Mouse (Mus musculus): ENCODE results near the gene Tsc22d4.
"Not testable (repeated sequence)": the region's sequence is repeated elsewhere in the genome, so short reads cannot be mapped to it uniquely, and the experiment has no call there.

Tsc22d4 gene

DNA sequence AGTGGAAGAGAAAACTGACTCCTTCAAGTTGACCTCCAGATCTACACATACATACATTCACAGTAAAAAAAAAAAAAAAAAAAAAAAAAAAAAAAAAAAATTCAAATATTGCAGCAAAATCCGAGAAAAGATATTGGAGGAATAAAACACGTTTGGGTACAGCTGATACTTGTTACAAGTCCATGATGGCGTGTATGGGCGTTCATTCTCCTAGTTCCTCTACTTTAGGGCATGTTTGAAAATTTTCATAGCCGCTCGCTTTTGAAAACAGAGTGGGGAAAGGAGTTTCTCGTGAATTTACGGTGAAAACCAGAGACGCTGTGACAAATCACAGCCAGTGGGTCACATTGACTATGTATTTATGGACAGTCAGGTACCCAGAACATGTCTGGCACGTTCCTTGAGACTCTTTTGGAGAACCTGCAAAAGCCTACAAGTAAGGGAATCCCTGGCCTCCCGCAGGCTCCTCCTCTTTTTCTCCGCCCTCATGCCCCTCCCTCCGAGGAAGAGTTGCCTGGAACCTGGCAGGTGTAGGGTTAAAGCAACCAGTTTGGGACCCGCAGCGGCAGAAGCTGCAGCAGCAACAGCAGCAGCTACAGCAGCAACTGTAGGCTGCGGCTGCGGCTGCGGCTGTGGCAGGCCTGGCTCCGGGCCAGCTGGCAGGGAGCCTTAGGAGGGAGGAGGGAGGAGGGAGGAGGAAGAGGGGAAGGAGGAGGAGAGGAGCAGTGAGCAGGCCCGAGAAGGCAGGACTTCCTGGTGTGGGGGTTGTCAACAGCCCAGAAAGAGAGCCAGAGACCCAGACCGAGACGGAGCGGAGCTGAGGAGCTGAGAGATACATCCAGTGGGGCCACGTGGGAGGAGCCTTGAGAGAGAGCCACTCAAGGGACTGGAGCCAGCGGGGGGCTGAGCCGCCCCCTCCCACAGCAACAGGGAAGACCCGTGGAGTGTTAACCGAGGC is at the start of gene Tsc22d4:
Gene Tsc22d4, plus strand, starts transcription at position 517 of the 958 bp plus-strand sequence.
- peak; percentile 74 for DNase-seq (ENCODE audit: low read depth, low spot score)

DNA sequence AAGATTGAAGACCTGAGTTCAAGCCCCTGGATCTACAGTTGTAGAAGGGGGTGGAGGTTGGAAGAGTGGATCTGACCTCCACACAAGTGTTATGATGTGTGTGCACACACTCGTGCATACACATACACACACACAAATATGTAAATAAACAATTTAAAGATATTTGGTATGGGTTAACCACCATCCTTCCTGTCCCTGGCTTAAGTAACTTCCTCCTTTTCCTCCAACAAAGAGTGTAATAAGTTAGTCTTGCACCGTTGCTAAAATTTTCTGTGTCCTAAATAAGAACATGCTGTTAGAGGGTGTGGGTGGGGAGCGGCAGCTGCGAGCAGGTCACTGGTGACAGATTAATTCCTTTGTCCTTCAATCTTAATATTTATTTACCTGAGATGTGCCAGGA is 49.6 kb upstream of the Tsc22d4 start:
- no peak for DNase-seq (ENCODE audit: low read depth, low spot score)

DNA sequence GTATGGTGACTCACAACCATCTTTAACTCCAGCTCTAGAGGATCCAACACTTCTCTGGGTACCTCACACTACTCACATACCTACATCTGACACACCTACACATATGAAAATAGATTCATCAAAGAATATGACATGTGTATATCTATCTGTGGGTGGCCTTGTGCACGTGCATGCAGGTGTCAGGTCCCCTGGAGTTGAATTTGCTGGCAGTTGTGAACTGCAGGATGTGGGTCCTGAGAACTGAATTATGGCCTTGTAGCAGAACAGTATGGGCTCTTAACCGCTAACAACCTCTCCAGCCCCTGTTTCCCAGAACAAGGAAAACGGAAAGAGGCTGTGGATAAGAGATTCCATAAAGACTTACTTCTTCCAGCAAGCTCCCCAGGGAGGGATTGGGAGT is 46.5 kb upstream of the Tsc22d4 start:
- no peak for DNase-seq (ENCODE audit: low read depth, low spot score)

DNA sequence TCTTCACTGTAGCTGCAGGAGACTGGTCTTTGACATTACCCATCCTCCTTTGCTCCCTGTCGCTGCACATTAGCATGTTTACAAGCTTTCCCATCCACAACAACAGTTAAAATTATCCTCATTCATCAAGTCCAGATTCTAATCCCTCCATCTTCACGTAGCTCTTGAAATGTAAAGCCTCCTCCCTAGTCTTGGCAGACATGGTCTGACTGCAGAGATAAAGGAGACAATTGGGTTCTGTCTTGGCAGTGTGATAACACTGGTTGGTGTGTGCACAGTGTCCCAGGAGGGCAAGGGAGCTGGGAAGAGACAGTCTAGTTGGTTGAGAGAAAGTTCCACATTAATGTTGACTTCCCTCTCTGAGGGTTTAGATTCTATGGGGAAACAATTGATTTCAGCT is 45.7 kb upstream of the Tsc22d4 start:
- no peak for DNase-seq (ENCODE audit: low read depth, low spot score)

DNA sequence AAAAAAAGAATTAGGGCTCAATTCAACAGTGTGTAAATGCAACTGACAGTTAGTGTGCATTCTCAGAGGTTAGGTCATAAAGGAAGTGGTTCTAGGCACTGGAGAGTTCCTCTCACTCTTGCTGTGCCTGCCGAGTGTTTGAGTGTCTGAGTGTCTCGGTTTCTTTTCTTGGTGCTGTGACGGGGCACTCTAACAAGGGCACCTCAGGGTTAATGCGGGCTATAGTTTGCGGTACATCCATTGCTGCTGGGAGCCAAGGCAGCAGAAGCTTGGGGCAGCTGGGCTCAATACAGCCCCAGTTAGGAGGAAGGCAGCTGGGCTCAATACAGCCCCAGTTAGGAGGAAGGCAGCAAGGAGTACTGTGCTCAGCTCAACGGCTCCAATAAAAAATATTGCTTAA is 40.3 kb upstream of the Tsc22d4 start:
- no peak for DNase-seq (ENCODE audit: low read depth, low spot score)

DNA sequence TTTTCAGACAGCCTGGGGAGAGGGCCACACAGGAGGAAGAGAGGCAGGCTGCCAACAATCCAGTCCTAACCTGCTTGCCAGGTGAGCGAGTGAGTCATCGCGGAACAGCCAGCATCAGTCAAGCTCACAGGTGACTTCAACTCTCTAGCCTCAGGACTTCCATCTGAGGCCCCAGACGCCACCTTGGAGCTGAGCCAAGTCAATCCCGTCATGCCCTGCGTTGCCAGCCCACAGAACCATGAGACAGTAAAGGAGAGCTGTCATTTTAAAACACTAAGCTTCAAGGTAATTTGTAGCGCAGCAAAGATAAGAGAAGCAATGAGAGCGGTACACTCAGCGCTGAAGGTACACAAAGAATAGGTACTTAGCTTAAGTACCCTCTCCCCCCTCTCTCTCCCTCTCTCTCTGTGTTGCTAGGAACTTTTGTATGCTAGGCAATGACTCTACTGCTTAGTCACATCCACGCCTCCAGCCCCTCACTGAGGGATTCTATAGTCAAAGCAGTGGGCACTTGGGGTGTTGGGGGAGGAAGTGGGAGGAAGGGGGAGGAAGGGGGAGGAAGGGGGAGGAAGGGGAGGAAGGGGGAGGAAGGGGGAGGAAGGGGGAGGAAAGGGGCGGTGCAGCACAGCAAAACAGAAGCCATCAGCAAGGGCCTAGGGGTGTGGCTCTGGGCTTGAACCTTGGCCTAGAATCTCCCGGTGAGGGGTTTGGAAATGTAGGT is 38.5 kb upstream of the Tsc22d4 start:
- DNase-seq (ENCODE audit: low read depth, low spot score): no peak

DNA sequence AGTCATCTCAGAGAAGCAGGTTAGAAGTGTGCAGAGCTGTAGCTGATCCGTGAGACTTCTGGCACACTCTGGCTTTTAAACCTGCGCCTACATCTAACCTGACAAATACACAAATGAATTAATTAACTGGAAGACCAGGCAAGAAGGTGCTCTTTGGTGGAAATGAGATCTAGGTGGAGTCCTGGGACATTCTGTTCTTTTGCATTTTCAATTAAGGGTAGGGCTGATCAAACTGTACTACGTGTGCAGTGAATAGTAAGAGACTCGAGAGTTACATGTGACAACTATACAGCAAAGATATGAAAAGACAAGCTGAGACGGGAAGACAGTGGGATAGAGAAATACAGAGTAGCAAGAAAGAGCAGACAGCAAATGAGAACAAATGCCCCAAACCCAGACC is 32.1 kb upstream of the Tsc22d4 start:
- no peak for DNase-seq (ENCODE audit: low read depth, low spot score)

DNA sequence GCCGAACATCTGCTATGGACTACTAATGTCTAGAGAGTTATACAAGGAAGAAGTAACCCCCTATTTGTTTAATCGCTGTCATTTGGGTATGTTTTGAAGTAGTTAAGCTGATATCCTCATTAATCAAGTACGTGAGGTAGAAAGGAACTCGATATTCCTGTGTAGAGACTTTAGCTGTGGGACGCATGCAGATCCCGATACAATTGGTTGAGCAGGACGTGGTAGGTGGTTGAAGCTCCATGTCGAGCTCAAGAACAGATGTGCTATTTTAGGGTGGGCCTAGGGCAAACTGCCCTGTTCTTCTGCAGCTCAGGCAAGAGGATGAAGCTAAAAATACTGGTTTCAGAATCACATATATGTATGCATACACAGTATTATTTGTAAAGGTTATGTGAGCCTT is 29.8 kb upstream of the Tsc22d4 start:
- no peak for DNase-seq (ENCODE audit: low read depth, low spot score)

DNA sequence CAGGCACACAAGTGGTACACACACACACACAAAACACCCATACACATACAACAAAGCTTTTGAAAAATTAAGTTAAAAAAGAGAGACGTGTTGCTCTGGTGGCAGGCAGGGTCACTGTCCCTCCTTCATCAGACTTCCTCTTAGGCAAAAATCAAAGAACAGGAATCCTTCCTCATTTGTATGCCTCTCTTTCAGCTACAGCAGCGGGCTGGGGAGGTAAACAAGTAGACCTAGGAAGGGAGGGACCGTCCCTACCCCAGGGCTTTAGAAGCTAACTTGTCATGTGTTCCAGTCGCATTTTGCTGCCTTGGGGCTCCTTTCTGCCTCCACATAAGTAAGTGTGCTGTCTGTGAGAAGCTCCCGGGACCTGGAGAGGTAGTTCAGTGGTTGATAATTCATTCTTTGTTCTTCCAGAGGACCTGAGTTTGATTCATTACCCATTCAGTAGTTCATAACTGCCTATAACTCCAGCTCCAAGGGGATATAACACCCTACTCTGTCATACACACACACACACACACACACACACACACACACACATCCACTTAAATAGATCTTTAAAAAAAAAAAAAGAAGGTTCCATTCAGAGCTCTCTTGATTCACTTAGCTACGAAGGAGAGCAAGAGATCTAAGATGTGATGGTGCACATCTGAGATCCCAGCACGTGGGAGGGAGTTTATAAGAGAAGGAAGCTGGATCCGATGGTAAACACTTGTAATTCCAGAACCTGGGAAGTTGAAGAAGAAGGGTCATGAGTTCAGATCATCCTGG is 27.3 kb upstream of the Tsc22d4 start:
- DNase-seq (ENCODE audit: low read depth, low spot score): no peak

DNA sequence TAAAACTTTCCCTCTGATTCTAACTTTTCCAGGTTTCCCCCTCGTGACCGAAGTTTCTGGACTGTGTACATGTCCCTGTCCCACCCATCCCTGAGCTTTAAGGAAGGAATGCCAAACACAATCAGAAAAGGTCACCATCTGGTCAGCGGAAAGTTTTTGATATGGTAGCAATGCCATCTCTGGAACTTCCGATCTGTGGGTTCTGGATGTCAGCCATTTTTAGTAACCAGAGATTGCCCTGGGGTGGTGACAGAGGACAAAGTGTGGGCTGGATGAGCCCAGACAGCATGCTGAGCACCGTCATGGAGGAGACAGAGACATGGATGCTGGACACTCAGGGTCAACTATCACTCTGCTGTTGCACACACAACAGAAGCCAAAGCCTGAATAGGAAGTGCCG is 26.4 kb upstream of the Tsc22d4 start:
- DNase-seq (ENCODE audit: low read depth, low spot score): no peak

DNA sequence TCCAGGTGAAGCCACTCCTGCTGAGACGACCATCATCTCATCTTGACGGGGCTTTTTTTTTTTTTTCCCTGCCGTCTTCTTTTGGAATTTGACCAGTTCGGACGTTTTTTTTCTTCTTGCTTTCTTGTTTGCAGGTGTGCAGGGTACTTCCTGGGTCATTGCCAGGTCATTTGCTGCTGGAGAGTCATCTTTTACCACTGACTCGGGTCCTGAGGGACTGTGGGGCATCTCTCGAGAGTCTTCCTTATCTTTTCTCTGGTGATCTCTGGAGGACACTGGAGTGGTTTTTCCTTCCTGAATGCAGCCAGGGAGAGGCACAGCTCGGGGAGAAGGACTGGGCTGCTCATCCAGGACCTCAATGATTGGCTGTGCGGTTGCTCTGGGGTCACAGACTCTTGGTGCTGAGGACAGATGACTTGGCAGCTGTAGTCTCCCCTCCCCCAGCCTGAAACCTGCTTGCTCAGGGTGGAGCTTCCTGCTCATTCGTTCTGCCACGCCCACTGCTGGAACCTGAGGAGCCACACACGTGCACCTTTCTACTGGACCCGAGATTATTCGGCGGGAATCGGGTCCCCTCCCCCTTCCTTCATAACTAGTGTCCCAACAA is 24.9 kb upstream of the Tsc22d4 start:
- not testable (repeated sequence) for DNase-seq (ENCODE audit: low read depth, low spot score)

DNA sequence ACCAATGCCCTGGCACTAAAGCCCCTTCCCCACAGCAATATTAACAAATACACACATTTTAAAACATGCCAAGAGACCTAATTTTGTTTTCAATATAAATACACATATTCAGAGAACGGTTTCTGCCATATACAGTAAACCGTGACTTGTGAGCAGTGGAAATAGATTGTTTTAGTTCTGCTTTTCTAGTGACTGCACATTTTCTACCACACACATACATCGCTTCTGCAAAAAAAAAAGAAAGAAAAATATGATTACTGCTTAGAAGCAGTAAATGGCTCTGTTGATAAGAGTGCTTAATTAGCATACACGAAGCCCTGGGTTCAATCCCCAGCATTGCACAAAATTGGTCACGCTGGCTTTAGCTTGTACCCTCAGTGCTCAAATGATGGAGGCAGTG is 21.7 kb upstream of the Tsc22d4 start:
- no peak for DNase-seq (ENCODE audit: low read depth, low spot score)

DNA sequence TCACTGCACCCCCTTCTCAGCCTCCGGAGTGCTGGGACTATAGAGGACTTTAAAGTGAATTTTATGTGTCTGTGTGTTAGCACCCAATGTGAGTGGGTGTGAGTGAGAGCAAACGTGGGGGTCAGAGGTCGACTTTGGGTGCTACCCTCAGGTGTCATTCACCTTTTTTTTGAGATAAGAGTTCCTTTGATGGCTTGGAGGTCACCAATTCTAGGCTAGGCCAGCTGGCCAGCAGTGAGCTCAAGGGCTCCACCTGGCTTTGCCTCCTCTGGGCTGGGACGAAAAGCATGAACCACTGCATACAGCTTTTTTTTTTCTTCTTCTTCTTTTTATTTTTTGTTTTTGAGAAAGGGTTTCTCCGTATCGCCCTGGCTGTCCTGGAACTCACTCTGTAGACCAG is 18.8 kb upstream of the Tsc22d4 start:
- no peak for DNase-seq (ENCODE audit: low read depth, low spot score)

DNA sequence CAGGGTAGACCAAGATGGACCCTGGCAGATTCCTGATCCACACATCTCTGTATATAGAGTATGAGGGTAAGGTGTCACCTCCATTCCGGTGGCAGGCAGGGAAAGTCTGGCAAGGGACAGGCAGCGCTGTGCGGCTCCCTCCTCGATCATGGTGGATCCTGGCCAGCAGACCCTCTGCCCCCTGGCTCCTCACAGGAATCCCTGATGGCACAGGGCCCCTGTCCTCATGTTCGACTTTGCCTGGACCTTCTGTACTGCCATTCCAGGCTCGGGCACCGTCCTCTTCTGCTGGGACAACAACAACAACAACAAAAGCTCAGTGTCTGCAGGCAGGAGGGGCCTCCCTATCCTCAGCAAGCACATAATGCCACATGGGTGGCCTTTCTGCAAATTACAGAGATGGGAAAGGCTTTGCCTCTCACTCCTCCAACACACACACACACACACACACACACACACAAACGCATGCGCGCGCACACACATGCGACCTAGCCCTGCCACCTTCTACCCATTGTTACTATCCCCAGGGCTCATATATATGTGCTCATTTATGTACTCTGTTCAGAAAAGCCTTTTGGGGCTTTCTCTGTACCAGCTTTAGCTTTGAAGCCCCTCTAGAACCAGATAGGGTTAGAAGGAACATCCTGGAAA is 11.8 kb upstream of the Tsc22d4 start:
- no peak for DNase-seq (ENCODE audit: low read depth, low spot score)

DNA sequence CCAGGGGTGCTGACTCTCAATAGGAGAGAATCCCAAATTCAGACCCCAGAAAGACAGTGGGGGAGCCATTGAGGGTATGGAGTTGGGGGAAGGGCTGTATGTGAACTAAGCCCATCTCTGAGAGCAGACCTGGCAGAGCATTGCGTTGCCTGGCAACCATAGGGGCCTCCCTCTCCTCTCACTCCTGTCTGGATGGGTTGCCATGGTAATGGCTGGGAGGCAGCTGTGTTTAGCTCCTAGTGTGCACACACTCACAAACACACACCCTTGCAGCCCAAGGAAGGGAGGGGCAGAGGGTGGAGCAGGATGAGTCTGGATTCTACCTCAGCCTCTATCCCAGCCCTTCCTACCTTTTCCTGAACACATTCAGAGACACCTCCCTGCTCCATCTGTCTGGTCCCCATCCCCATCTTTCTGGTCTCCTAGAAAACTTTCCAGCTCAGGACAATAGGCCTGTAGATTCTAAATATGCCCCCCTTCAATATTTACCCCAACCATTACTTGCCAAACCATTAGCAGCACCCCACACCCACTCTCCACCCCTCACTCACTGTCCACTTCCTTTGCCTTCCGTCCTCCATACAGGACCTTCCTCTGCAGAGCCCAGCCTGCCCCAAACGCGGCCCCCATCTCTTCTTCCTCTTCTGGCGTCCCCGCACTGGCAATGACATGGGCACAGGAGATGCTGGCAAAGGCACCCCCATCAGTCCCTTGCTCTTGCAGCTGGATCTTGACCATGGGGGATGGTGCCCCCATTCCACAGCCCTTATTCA is 11.1 kb upstream of the Tsc22d4 start:
- peak; percentile 49 for DNase-seq (ENCODE audit: low read depth, low spot score)

DNA sequence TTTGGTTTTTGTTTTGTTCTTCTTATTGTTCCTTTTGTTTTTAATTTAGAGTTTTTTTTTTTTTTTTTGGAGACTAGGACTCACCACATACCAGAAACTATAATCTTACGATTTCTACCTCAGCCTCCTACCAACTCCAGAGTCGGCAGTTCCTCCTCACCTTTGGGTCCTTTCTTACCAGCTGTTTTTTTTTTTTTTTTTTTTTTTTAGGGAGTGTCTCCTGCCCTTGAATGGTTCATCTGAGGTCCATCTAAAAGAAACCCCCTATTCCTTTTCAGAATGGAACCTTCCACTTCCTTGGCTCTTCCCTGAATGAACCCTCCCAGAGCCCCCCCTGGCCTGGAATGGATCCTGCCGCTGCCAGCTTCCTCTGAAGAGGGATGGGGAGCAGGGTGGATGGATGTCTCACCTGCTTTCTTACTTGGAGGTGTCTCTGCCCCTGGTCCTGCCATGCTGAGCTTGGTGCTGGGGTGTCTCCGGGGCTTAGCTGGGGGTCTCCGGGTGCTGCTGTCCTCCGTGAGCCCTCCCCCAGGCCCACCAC is 8.1 kb upstream of the Tsc22d4 start:
- DNase-seq (ENCODE audit: low read depth, low spot score): no peak

DNA sequence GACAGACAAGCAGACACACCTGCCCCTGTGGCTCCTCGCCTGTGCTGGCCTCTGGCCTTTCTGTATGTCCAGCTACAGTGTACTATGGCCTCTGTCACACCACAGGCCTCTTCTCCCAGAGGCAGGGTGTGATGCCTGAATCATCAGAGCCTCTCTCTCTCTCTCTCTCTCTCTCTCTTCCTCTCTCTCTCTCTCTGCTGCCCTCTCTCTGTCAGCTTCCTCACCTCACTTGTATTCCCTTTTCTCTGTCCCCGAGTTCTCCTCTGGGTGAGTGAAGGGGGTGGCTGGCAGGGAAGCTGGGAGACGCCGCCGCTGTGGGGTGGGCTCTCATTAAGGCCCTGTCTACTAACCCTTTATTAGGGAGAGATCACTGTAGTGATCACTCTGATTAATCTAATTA is 7.0 kb upstream of the Tsc22d4 start:
- no peak for DNase-seq (ENCODE audit: low read depth, low spot score)

DNA sequence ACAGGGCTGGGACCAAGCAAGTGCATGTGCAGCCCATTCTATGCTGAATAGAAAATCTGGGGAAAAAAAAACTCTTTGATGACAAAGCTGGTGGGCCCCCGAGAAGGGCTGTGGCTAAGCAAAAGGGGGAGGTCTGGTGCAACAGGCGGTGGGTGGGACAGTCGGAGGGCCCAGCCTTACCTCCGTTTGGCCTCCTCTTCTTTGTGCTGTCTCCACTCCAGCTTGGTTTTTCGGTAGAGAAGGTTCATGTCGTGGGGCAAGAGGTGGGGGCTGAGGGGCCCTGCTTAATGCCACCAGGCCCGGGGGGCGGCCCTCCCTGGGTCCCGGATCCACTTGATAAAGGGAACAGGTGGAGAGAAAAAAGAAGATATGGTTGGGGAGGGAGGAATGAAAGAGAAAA is 6.1 kb upstream of the Tsc22d4 start:
- DNase-seq (ENCODE audit: low read depth, low spot score): no peak

DNA sequence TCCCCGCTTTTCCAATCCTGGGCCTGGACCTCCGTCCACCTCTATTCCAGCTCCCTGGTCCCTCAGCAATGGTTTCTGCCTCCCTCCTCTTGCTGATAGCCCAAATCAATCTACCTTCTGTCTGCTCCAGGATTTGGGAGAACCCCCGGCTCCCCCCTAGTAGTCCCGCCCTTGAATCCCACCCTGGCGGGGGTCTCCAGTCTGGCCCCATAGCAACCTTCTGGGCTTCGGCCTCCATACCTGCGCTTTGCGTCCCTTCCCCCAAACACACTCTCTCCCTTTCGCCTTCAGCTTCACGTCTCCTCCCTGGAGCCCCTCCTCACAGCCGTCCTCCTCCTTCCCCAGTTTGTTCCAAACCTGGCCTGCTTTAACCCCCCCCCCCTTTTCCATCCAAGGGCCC is 5.0 kb upstream of the Tsc22d4 start:
- no peak for DNase-seq (ENCODE audit: low read depth, low spot score)

Data from retina, postnatal 7 days (tissue).